Mouse (Mus musculus): ENCODE measurements around the gene Retreg3.

GRCm38 (mm10) chr11:101166357-101166756 lies 46.7 kb upstream of the Retreg3 start:
- no peak for TF ChIP-seq CTCF (IDR thresholded peaks at IDR 0.05; ENCODE audit: low read depth, low read length)
- TF ChIP-seq POLR2A (IDR thresholded peaks at IDR 0.05; ENCODE audit: extremely low read depth, insufficient read depth, low read length), result no peak
